11 mouse cellular contexts compared by ENCODE assay signal in the genomic region with DNA sequence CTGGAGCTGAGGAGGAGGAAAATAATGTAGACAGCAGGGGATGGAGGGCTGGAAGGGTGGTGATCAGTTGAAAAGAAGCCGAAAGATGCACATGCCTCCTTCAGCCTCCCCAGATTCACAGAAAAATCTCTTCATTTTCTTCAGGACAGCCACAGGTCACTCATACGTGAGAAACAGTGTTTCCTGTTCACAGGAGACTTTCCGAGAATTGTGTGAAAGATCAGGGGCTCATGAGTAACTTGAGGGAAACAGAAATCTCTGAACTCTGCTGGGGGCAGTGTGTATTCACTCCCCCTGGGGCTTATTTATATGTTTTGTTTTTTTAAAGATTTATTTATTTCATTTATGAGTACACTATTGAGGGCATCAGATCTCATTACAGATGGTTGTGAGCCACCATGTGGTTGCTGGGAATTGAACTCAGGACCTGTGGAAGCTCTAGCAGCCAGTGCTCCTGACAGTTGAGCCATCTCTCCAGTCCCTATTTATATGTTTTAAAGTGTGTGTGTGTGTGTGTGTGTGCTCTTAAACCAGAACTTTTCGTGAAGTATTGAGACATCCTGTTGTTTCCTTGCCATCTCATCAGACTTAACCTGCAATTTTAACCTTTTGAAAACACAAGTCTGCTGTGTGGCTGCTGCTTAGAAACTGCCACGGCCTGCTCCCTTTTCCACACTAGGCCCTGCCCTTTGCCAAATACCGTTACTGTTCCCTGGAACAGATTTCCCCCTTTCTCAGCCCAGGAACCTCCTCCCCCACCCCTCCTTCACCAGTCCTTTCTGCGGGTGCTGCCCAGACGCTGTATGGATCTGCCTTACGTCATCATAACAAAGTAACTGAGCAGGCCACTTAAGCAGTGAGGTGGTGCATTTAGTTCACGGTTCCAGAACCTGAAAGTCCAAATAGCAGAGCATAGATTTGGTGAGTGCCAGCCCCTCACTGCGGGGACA.
DNase-seq lines count a peak whose midpoint lies in the region; ATAC-seq and TF ChIP-seq lines count a peak whose summit lies in the region.
"Had no signal": no experiment of that assay in that cellular context is flagged by ENCODE, and none has a peak within 500 bp of the region (broad histone marks: within the 10 kb centered on the region; RNA-seq: fewer than 3 reads in every experiment).

No protein-coding gene starts in this region.

- H3K4me2 ChIP-seq in intestine, embryonic 16.5 days (ENCODE audit: low read depth, low read length): no peak overlapping the region
- H3K4me2 ChIP-seq in intestine, postnatal 0 days (replicated peaks; ENCODE audit: low read depth): no peak overlapping the region
- H3K4me2 ChIP-seq in embryonic facial prominence, embryonic 14.5 days (ENCODE audit: low read depth, low read length): no peak overlapping the region; the same call in 1 of the 2 replicates
- H3K4me2 ChIP-seq in hindbrain, postnatal 0 days (ENCODE audit: low read depth, low read length): no peak overlapping the region

- peaks cover 4% of the 10 kb centered on the region; the same call in 1 of the 2 replicates for H3K36me3 ChIP-seq in intestine, embryonic 16.5 days (ENCODE audit: control insufficient read depth, insufficient read depth, low read length)
- no peaks in the 10 kb centered on the region for H3K36me3 ChIP-seq in intestine, postnatal 0 days (ENCODE audit: control insufficient read depth, insufficient read depth)
- 0 out of 2 replicates have a peak, but pooled peaks cover 4% of the 10 kb centered on the region for H3K36me3 ChIP-seq in embryonic facial prominence, embryonic 14.5 days (ENCODE audit: control insufficient read depth, insufficient read depth, low read length)
- H3K36me3 ChIP-seq in hindbrain, postnatal 0 days (ENCODE audit: insufficient read depth, low read length): no peaks in the 10 kb centered on the region

- H3K27ac ChIP-seq in intestine, embryonic 16.5 days (ENCODE audit: low read length): no peak overlapping the region
- H3K27ac ChIP-seq in intestine, postnatal 0 days (ENCODE audit: low read depth, low read length): no peak overlapping the region
- H3K27ac ChIP-seq in embryonic facial prominence, embryonic 14.5 days (replicated peaks; ENCODE audit: low read depth, low read length): peak overlapping the region; percentile 55
- peak overlapping the region; percentile 62; the same call in 1 of the 2 replicates for H3K27ac ChIP-seq in hindbrain, postnatal 0 days

- ATAC-seq in intestine, embryonic 16.5 days: peak; percentile 22; the same call in 1 of the 2 replicates
- ATAC-seq in intestine, postnatal 0 days: no peak
- no peak for ATAC-seq in embryonic facial prominence, embryonic 14.5 days (ENCODE audit: low read depth)
- peak; percentile 6; the same call in 1 of the 2 replicates for ATAC-seq in hindbrain, postnatal 0 days
- no peak for ATAC-seq in erythroid progenitor cell, adult 5-6 weeks (replicated peaks; ENCODE audit: low FRiP score, poor library complexity, severe bottlenecking)

- H3K27me3 ChIP-seq in intestine, embryonic 16.5 days (replicated peaks; ENCODE audit: control insufficient read depth, insufficient read depth, low read length): no peaks in the 10 kb centered on the region
- no peaks in the 10 kb centered on the region for H3K27me3 ChIP-seq in intestine, postnatal 0 days (replicated peaks; ENCODE audit: control insufficient read depth, insufficient read depth, low read length)
- no peaks in the 10 kb centered on the region for H3K27me3 ChIP-seq in embryonic facial prominence, embryonic 14.5 days (replicated peaks; ENCODE audit: control insufficient read depth, insufficient read depth, low read length)
- no peaks in the 10 kb centered on the region for H3K27me3 ChIP-seq in hindbrain, postnatal 0 days (ENCODE audit: insufficient read depth, low read length)

- DNase-seq in CD4-positive, CD25-positive, alpha-beta regulatory T cell, adult 2 months (ENCODE audit: low read depth, low spot score): peak; percentile 49
- no peak for DNase-seq in embryonic facial prominence, embryonic 14.5 days (ENCODE audit: low spot score)
- no peak for DNase-seq in hindbrain, postnatal 0 days (ENCODE audit: low spot score)
- DNase-seq in thymus, postnatal 10 days (ENCODE audit: low spot score in 2 of 2): no peak
- no peak for DNase-seq in layer of hippocampus, postnatal 25 days (ENCODE audit: extremely low spot score in 1 of 2, low spot score in 1 of 2)
- DNase-seq: cerebellum, adult 2 months; kidney, adult 8-10 months; layer of hippocampus, postnatal 36 days had no signal

- peaks cover 31% of the 10 kb centered on the region for H3K4me1 ChIP-seq in intestine, embryonic 16.5 days (ENCODE audit: control insufficient read depth, insufficient read depth, low read length)
- H3K4me1 ChIP-seq in intestine, postnatal 0 days (replicated peaks; ENCODE audit: control insufficient read depth, insufficient read depth, low read length): 0 out of 2 replicates have a peak, but pooled peaks cover 4% of the 10 kb centered on the region
- peaks cover 39% of the 10 kb centered on the region for H3K4me1 ChIP-seq in embryonic facial prominence, embryonic 14.5 days (ENCODE audit: control insufficient read depth, insufficient read depth, low read length)
- H3K4me1 ChIP-seq in hindbrain, postnatal 0 days (ENCODE audit: insufficient read depth, low read length): peaks cover 35% of the 10 kb centered on the region

- WGBS in intestine, embryonic 16.5 days: 45% methylated on average over 11 of the region's 11 CpGs
- WGBS in intestine, postnatal 0 days: 54% methylated on average over 11 of the region's 11 CpGs
- 33% methylated on average over 11 of the region's 11 CpGs for WGBS in embryonic facial prominence, embryonic 14.5 days
- 35% methylated on average over 11 of the region's 11 CpGs for WGBS in hindbrain, postnatal 0 days

- H3K4me3 ChIP-seq in intestine, embryonic 16.5 days (ENCODE audit: low read length): no peak overlapping the region
- no peak overlapping the region for H3K4me3 ChIP-seq in intestine, postnatal 0 days (ENCODE audit: low read depth, low read length)
- no peak overlapping the region for H3K4me3 ChIP-seq in embryonic facial prominence, embryonic 14.5 days (ENCODE audit: low read depth, low read length)
- H3K4me3 ChIP-seq in hindbrain, postnatal 0 days (ENCODE audit: low read length): no peak overlapping the region

- no peak overlapping the region for H3K9ac ChIP-seq in intestine, embryonic 16.5 days (ENCODE audit: low read depth, low read length)
- H3K9ac ChIP-seq in intestine, postnatal 0 days (ENCODE audit: low read depth, low read length): no peak overlapping the region
- H3K9ac ChIP-seq in embryonic facial prominence, embryonic 14.5 days (ENCODE audit: low read depth, low read length): peak overlapping the region; percentile 14
- H3K9ac ChIP-seq in hindbrain, postnatal 0 days (replicated peaks; ENCODE audit: low read length): no peak overlapping the region

- no peaks in the 10 kb centered on the region for H3K9me3 ChIP-seq in intestine, embryonic 16.5 days (ENCODE audit: control insufficient read depth, low read length)
- no peaks in the 10 kb centered on the region for H3K9me3 ChIP-seq in intestine, postnatal 0 days (ENCODE audit: control insufficient read depth)
- H3K9me3 ChIP-seq in embryonic facial prominence, embryonic 14.5 days (ENCODE audit: control insufficient read depth, low read length): peaks cover 8% of the 10 kb centered on the region; the same call in 1 of the 2 replicates
- H3K9me3 ChIP-seq in hindbrain, postnatal 0 days (ENCODE audit: low read length): no peaks in the 10 kb centered on the region

- no peak for TF ChIP-seq CTCF in intestine, postnatal 0 days (IDR thresholded peaks at IDR 0.05; ENCODE audit: low read depth)
- no peak for TF ChIP-seq CTCF in hindbrain, postnatal 0 days (IDR thresholded peaks at IDR 0.05; ENCODE audit: low read depth)

Comparison
In these comparisons a context has a peak if more than half of its experiments do, and no peak if none do; other contexts are left out.
1. ATAC-seq: peak in intestine, embryonic 16.5 days (single experiment) and hindbrain, postnatal 0 days (single experiment); none in intestine, postnatal 0 days (single experiment), embryonic facial prominence, embryonic 14.5 days (single experiment) and erythroid progenitor cell, adult 5-6 weeks (single experiment).
2. H3K27ac ChIP-seq: peak in embryonic facial prominence, embryonic 14.5 days (single experiment) and hindbrain, postnatal 0 days (single experiment); none in intestine, embryonic 16.5 days (single experiment) and intestine, postnatal 0 days (single experiment).